Mouse (Mus musculus): ENCODE results near the gene Prkcb.

Prkcb gene

GRCm38 (mm10) chr7:122465823-122466549 lies 177.4 kb downstream of the Prkcb start:
- DNase-seq (ENCODE audit: low spot score), result no peak

DNA sequence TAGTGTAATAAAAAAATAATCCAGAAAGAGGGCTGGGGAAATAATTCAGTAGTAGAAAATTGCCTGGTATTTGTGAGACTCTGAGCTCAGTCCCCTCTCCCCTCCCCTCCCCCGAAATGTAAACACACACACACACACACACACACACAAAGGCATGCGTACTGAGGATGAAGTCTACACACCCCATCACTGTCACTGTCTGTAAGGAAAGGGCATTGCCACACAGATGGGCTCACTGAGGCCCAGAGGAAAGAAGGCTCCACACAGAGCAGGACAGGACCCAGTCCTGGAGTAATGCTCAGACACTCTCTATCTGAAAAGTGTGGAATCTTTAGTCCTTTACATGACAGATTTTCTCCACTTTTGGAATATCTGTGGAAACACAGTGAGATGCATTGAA lies 178.2 kb downstream of the Prkcb start:
- DNase-seq (ENCODE audit: low spot score), result no peak

GRCm38 (mm10) chr7:122467831-122468230 lies 179.3 kb downstream of the Prkcb start:
- no peak for DNase-seq (ENCODE audit: low spot score)

DNA sequence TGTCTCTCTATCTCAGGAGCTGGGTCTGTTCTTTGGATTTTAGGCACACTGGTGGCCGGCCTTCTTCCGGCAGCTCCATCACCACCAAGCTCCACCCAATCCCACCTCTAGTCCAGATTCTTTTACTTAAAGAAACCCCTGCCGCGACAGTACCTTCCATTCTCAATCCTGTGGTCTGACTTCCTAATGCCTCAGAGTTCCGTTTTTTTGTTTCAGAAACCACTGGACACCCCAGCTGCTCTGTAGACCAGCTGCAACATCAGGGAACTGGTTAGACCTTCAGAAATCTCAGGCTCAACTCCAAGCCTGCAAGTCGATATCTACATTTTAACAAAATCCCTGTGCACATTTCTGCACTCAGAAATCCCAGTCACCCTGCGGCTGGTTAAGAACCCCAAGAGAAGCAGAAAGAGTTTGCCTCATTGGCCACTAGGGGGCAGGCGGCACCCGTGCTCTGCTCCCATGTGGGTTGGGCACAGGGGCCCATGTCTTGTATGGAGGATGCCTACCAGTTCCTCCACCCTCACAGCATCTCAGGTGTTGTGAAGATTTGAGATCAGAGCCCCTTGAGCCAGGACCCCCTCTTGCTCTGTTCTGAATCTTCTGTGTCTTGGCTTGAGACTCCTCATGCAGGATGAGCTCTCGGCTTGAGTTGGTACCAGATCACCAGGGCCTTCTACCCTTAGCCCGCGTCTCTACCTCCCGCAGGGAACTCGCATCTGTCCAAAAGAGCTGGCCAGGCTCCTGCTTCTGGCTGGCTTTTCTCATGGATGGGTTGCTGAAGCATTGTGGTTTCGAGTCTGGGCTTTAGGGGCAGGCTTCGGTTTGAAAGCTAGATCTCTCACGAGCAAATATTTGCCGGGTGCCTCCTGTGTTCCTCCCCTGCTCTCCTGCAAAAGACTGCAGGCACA lies 182.1 kb downstream of the Prkcb start:
- peak; percentile 68 for DNase-seq (ENCODE audit: low spot score)

- DNase-seq (ENCODE audit: low spot score), result no peak
Observed at GRCm38 (mm10) chr7:122472223-122472622, 183.7 kb downstream of the Prkcb start.

DNA sequence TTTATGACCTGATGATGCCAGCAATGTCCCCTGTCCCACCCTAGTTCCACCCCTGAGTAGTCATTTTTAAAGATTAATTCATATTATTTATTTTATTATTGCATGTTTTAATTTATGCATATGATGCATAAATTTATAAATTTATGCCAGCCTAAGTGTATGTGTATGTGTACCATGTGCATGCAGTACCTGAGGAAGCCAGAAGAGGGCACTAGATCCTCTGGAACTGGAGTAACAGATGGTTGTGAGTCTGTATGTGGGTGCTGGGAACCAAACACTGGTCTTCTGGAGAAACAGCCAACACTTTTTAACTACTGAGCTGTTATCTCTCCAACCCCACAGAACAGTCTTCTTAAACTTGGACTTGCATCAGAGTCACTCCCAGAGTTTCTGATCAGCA lies 186.5 kb downstream of the Prkcb start:
- DNase-seq (ENCODE audit: low spot score), result no peak

DNA sequence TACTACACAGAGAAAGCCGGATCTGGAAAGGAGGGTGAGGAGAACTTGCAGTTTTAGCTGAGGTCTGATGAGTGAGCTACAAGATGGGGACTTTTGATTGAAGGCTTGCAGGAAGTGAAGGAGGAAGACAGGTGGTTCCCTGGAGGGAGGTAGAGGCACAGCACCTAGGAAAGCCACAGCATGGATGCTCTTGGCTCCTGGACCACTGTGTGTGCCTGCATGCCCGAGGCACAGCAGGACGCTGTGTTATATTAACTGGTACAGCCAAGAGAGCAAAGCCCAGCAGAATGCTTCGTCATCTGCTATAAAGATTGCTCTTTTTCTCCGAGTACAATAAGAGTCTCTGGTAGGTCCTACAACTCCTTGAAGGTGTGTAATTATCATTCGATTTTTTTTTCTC lies 188.1 kb downstream of the Prkcb start:
- DNase-seq (ENCODE audit: low spot score), result no peak

- no peak for DNase-seq (ENCODE audit: low spot score)
Observed at GRCm38 (mm10) chr7:122477118-122477517, 188.6 kb downstream of the Prkcb start.

GRCm38 (mm10) chr7:122477566-122478564 lies 189.3 kb downstream of the Prkcb start:
- no peak for DNase-seq (ENCODE audit: low spot score)

- DNase-seq (ENCODE audit: low spot score), result no peak
Observed at GRCm38 (mm10) chr7:122483949-122484348, 195.4 kb downstream of the Prkcb start.

DNA sequence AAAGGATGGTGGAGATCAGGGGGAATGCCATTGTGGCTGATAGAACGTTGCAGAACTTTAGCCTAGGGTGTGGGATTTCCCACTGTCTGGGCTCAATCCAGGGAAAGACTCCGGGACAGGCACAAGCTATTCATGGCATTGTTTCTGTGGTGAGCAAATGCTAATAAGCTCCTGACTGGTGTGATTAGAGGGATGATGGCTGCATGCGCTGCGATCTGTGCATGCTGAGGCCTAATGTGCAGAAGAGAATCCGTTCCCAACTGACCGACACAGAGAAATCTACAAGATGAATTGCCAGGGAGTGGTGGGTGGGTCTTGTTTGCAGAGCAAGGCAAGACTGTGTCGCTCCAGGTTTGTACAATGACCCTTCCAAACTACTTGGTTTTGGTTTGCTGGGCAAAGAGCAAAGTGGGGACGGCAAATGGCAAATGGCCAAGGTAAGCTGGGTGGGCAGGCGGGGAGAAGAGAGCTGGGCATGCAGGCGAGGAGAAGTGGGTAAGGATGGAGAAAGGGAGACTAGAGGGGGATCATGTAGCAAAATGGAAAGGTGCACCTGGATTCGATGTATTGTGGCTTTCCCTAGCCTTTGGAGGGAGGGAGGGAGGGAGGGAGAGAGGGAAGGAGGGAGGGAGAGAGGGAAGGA lies 199.5 kb downstream of the Prkcb start:
- DNase-seq (ENCODE audit: low spot score), result no peak

GRCm38 (mm10) chr7:122492041-122492440 lies 203.5 kb downstream of the Prkcb start:
- DNase-seq (ENCODE audit: low spot score), result peak; percentile 21

DNA sequence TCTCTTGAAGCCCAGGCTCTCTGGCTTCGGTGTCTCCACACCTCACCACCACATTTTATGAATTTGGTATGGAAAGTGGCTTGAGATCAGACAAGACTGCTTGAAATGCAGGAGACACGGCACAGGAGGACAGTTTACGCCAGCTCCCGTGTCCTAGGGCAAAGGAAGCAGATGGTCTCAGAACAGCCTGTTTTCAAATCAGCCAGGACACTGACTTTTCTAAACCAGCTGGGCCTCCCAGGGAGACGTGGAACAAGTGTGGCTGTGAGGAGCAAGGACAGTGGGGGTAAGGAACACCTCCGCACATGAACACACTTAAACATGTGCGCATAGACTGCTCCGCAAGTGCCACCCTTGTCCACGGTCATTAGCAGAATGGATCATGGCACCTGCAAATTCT lies 204.4 kb downstream of the Prkcb start:
- no peak for DNase-seq (ENCODE audit: low spot score)

GRCm38 (mm10) chr7:122494088-122494487 lies 205.5 kb downstream of the Prkcb start:
- DNase-seq (ENCODE audit: low spot score), result no peak

DNA sequence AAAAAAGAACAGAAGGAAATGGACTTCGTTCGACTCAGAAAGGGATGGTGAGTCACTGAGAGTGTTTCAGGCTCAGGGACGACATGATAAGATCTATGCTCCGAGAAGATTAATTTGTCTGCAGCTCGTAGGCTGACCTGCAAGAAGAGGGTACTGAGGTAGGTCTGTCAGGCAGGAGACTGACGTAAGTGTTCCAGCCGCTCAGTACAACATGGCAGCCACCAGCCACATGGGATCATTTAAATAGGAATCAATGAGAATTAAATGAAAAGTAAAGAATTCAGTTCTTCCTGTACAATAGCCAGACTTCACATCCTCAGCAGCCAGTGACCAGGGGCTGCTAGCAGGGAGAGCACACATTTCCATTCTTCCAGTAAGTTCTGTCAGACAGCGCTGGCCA lies 209.0 kb downstream of the Prkcb start:
- no peak for DNase-seq (ENCODE audit: low spot score)

DNA sequence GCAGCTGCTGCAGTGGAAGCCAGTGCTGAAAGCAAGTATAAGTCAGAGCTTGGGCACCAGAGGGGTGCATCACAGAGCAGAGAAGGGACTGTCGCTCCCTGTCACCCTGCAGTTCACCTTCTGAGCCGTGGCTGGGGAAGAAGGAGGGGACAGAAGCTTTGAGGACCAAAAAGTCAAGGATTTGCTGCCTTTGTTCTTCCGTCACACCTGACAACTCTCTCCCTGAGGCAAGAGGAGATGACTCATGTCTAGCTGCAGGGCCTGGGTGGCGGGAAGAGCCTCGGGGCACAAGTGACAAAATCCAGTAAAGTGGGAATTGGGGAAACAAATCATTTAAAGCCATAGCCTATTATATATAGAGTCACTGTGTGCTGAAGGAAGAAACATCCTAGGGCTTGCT lies 209.9 kb downstream of the Prkcb start:
- no peak for DNase-seq (ENCODE audit: low spot score)

DNA sequence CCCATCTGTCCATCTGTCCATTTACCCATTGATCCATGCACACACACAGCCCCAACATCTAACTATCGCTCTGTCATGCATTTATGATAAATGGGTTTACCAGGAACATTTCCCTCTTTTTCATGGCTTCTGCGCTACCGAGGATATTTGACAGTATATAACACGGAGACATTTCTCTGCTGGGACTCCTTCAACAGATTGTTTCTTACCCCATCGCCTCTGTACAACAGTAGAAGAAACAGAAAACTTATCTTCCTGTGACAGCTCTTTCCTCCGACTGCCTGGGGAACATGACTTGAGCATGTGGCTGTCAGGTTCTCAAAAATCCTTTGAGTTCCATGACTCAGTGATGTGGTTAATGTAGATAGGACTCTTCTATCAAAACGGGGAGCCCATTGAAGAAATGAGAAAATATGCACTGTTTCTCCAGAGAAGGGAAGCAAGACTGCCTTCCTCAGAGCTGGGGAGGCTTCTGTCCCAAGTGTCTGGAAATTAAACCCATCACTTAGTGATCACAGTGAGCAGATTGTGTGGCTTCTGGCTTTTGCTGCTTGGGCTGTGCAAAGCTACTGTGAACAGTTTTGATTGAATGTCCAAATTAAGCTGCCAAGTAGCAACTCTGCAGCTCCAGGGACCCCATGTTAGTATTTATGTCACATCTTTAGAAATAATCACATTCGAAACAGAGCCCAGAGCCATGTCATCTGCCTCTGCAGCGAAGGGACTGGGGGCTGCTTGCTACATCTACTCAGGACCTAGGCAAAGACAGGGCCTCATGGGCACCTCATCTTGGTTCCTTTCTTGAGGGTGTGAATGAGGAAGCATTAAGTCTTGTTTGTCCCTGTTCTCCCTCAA lies 211.4 kb downstream of the Prkcb start:
- DNase-seq (ENCODE audit: low spot score), result no peak

- DNase-seq (ENCODE audit: low spot score), result no peak
Observed at GRCm38 (mm10) chr7:122506467-122506866, 217.9 kb downstream of the Prkcb start.

DNA sequence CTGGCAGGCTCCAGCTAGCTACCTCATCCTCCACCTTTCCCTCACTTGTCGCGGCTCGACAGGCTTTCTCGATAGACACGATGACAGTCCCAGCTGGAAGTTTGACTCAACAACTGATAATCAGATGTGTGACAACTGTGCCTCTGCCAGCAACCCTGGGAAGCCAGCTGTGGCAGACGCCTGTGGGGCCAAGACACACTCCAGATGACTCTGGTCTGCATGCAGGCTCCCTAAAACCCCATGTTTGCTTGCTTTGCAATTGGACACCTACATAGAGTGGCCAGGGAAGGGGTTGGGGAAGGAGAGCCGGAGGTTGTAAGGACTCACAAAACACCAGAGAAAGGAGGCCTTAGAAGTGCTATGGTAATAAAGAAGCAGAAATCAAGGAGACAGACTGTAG lies 221.4 kb downstream of the Prkcb start:
- no peak for DNase-seq (ENCODE audit: low spot score)

DNA sequence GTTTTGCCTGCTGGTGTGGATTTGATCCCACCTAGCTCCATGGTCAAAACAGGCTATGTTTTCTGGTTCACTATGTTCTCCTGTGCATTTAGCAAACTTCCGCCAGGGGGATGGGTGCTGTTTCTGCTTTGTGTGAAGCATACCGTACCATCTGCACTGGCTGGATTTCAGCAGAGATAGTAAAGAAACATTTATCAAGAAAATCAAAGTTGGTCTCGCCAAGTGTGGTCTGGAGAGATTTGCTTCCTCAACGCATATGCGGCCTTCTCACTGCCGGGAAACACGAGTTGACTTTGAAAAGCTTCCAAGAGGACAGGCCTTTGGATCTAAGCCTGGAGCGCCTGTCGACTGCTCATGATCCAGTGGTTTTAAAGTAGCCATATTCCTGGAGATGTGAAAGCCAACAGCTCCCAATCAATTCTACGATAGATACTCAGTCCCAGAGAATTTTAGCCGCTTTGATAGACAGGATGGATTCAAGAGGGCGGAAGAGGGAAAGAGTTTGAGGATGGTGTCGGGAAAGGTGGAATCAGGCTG lies 223.9 kb downstream of the Prkcb start:
- DNase-seq (ENCODE audit: low spot score), result no peak

Measured in ovary, postnatal 36 days (tissue).